Mouse (Mus musculus) kidney, postnatal 10 days (tissue): ENCODE data around the gene Ugt1a2.
"Not testable (repeated sequence)": the region's sequence is repeated elsewhere in the genome, so short reads cannot be mapped to it uniquely, and the experiment has no call there.

ENCODE experiments used
- DNase-seq: peaks from one replicate; pipeline ENCODE4 v3.0.0; 2021; ENCODE audit warnings: mixed read lengths

Ugt1a2 gene

DNA sequence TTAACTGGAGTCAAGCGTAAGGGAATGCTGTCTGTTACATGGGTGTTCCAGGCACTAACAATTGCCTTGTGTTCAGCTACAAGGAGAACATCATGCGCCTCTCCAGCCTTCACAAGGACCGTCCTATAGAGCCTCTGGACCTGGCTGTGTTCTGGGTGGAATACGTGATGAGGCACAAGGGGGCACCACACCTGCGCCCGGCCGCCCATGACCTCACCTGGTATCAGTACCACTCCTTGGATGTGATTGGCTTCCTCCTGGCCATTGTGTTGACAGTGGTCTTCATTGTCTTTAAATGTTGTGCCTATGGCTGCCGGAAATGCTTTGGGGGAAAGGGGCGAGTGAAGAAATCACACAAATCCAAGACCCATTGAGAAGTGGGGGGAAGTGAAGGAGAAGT, 17.6 kb downstream of the Ugt1a2 start:
- peak; percentile 19 for DNase-seq

DNA sequence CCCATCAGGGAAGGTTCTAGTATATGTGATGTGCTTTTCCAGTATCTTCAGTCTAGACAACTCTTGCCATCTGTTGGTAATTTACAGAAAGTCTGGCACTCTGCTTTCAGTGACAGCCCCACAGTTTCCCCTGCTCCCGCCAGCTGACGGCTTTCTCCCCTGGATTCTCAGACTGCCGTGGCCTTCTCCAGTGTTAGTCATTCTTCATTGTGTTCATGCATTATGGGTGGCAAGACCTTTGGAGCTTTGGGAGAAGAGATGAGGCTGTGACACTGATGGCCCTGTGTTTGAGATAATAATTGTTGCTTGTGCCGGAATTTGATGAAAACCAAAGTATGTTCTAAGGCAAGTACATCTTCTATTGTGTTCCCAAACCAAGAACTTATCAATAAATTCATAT, 18.2 kb downstream of the Ugt1a2 start:
- no peak for DNase-seq

DNA sequence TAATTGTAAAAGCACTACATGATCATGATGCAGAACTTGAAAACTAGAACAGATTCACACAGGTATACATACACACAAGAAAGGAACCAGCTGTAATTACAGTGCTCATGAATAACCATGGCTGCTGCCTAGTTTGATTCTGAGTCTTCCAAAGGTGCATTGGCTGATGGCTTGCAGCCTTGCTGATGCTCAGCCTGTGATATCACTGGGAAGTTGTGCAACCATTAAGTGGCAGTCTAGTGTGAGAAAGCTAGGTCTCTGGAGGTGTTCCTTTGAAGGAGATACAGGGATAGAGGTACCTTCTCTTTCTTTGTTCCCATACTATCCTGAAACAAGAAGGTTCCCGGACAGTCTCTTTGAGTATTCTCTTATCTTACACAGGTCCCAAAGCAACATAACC, 18.7 kb downstream of the Ugt1a2 start:
- no peak for DNase-seq

DNA sequence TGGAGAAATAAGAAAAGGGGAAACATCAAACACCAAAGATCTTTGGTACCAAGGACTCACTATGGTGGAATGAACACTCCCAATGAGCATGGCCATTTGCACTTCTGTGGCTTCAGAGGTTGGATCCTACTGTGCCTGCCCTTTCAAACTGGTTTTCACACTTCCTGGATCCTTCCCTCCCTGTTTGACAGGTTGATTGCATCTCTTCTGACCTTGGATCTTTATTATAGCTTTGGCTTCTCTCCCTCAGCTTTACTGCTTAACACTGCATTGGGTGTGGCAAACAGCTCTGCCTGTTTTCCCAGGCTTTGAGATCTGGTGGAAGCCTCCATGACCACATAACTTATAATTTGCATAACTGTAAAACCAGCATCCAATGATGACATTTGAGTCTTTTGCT, 19.9 kb downstream of the Ugt1a2 start:
- no peak for DNase-seq

DNA sequence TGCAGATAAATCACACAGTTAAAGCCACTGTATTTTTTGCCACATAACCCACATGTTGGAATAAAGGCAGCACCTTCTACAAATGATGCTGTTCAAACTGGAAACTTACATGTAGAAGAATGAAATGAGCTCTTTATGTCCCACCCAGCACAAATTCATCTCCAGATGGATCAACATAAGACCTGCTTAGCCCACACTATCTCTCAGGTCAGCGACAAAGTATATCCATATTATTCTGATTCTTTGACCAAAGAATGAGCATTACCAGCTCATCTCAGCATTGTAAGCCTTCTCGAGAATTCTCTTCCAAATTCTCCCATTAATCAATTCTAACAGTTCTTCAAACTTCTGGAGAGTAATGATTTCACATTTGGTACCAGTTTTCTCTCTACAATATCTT, 21.8 kb downstream of the Ugt1a2 start:
- DNase-seq, result no peak

DNA sequence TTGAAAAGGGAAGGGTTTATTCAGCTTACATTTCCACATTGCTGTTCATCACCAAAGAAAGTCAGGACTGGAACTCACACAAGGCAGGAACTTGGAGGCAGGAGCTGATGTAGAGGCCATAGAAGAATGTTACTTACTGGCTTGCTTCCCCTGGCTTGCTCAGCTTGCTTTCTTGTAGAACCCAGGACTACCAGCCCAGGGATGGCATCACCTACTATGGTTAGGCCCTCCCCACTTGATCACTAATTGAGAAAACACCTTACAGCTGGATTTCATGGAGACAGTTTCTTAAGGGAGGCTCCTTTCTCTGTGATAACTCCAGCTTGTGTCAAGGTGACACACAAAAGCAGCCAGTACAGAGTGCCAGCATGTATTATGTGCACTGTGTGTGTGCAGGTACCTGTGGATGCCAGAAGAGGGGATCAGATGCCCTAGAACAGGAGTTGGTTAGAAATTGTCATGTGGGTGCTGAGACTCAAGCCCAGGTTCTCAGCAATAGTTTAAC, 22.7 kb downstream of the Ugt1a2 start:
- not testable (repeated sequence) for DNase-seq

DNA sequence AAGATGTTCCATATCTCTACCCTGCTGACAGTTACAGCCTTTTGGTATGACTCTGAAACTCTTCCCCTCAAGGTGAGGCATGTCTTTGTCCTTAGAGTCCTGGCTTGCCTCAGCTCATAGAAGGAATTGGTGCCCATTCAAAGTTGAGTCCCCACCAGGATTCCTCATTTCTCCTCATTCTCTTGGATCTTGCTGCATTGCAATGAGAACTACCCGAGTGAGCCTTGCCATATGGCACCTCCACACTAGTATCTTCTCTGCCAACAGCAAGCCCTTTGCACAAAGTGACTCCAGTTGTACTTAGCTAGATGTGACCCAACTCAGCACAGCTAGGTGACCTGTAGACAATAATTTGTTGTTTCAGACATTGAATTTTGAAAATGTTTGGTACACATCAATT, 23.2 kb downstream of the Ugt1a2 start:
- peak; percentile 11 for DNase-seq

DNA sequence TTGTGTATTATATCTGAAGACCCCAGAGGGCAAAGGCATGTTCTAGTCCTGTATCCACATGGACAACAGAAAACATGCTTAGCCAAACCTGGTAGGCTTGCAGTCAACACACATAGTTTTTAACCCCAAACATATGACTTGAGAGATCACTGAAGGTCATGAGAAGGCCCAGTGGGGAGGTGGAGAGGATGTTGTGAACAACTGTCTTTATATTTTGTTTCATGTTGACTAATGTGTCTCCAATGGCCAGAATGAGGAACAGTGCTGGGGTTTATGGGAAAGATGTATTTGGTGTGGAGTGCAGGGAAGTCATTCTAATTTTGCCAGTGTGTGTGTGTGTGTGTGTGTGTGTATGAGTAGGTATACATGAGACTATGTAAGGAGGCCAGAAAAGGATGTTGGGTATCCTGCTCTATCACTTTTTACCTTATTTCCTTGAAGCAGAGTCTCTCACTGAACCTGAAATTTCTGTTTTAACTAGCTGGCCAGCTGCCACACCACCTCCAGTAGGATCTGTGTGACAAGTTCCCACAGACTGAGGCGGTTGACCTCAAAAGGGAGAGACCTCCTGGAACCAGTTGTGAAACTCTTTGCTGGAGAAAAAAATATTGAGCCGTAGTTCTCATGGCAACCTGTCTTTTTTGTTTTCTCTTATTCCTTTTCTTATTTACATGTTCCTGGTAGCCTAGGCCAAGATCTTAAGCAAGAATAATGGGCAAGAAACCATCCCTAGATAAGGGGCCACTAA, 23.8 kb downstream of the Ugt1a2 start:
- peak; percentile 36 for DNase-seq

DNA sequence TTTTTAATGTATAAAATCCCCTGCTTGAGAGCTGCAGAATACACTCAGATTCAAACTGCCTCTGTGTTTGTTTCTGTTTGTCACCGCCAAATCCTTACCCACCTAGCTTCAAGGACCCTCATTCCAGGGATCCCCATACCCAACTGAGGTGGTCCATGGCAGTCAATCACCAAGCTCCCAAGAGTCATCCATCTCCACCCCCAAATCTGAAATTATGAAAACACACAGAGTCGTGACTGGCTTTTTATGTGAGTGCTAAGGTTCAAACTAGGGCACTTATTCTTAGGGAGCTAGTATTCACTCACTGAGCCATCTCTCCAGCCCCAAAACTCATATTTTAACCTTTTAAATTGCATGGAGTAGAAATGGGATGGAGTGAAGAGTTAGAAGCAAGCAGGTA, 24.9 kb downstream of the Ugt1a2 start:
- not testable (repeated sequence) for DNase-seq

DNA sequence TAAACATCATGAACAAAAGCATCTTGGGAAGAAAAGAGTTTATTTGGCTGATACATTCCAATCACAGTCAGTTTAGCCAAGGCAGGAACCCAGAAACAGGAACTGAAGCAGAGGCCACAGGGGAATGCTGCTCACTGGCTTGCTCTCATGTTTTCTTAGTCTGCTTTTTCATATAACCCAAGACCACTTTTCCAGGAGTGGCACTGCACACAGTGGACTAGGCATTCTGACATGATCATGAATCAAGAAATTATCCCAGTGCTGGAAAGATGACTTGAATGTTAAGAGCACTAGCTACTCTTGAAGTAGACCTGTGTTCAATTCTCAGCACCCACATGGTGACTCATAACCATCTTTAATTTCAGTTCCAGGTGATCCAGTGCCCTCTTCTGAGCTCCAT, 25.3 kb downstream of the Ugt1a2 start:
- DNase-seq, result peak; percentile 6

DNA sequence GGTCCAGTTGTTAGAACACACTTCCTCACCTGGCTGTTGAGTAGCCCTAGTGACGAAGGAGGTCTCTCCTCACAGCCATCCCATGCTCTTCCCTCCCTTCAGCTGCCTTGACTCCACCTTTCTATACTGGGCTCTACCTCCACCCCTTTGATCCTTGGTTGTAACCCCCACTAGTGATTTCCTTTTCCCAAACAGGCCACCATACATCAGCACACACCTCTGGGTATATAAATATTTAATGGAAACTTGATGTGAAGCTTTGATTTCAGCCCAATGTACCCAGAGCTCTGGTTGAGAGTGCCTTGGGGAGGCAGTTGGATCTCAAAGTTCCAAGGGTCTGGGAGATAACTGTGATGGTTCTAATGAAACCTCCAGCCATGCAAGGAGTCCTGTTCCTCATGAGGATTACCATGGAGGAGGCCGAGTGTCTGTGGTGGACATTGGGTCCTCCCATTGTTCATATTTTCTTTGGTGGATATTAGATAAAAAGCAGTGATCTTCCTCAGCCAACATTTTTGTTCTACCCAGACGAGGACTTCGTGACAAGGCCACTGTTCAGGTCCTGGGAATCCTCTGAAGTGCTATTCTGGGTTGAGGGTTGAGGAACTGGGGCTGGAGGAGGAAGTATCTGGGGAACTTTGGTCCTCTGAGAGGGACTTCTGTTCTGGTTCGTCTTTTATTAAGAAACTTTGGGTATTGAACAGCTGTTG, 26.4 kb downstream of the Ugt1a2 start, which contains the start of gene Mroh2a:
Mroh2a (plus strand) TSS at position 317 of the 710 bp plus-strand sequence.
- peak; percentile 7 for DNase-seq

DNA sequence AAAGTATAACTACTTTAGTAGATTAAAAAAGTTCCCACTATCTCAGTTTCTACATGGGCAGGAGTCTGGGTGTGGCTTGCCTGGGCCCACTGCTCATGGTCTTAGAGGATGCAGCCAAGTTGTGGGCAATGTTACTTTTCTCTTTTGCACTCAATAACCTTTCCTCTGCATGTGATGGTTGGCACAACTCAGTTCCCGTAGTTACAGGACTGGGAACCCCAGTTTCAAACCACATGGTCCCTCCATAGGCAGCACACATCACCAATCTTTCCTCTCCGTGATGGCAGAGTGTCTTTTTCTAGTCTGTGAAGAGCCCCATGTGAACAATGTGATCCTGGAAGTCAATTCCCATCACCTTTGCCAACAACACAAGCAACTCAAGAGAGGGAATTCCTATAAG, 27.1 kb downstream of the Ugt1a2 start:
- DNase-seq, result peak; percentile 5

DNA sequence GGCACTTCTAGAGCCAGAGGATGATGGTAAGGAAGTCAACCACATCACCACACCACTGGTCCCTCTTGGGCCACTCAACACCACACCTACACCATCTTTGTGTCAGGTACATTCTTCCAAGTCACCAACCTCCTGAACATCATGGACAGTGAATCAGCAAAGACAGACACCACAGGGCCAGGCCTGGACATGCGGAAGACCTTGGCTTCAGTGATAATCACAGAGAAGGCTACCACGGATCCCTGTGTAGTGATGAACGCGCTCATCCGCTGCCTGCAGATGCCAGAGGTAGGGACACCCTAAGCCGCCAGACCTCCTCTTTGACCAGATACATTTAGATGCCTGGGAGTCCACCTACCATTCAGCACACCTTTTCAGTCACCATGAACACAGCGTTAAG, 27.7 kb downstream of the Ugt1a2 start:
- peak; percentile 12 for DNase-seq

DNA sequence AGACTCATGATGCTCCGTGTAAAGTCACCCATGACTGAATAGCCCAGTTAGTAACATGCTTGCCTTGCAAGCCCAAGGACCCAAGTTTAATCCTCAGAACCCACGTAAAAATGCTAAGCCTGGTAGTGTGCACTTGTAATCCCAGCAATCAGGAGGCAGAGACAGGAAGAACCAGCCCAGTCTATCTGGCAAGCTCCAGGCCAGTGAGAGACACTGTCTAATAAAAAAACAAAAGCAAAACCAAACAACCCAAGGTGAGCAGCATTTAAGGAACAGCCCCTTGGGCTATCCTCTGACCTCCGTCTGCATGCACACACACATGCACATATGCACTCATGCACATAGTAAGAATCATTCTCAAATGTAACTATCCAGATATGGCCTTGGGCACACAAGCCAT, 29.2 kb downstream of the Ugt1a2 start:
- DNase-seq, result no peak

DNA sequence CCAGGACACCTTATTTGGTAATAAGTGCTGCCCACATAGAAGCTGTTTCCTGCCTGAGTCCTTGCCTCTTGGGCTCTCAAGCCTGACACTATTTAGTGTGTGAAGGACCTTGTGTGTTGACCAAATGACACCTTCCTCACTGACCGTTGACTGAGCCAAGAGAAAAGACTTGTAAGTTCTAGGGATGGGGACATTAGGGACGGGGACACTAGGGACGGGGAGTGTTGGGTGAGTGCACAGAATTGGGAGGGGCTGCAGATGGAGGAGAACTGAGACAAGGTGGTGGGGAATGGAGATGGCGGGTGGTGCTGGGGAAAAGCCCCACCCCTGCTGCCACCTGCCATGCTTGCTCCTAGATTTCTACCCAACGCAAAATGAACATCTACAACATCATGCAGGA, 29.6 kb downstream of the Ugt1a2 start:
- DNase-seq, result peak; percentile 15

DNA sequence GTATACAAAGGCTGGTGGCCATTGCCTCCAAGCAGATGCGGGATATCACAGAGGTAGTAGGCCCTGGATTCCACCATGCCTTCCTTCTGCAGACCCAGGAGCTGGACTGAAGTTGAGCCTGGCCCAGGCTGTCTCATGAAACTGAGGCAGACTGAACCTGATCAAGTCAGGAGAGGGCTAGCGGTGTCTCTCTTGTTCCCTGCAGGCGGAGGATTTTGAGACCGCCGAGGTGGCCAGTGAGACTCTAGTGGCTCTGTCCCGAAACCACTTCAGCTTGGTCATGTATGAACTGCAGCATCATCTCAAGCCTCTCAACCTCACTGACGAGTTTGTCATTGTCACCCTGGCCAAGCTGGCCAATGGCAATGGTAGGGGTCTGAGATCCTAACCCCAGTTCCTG, 30.0 kb downstream of the Ugt1a2 start:
- DNase-seq, result peak; percentile 11

DNA sequence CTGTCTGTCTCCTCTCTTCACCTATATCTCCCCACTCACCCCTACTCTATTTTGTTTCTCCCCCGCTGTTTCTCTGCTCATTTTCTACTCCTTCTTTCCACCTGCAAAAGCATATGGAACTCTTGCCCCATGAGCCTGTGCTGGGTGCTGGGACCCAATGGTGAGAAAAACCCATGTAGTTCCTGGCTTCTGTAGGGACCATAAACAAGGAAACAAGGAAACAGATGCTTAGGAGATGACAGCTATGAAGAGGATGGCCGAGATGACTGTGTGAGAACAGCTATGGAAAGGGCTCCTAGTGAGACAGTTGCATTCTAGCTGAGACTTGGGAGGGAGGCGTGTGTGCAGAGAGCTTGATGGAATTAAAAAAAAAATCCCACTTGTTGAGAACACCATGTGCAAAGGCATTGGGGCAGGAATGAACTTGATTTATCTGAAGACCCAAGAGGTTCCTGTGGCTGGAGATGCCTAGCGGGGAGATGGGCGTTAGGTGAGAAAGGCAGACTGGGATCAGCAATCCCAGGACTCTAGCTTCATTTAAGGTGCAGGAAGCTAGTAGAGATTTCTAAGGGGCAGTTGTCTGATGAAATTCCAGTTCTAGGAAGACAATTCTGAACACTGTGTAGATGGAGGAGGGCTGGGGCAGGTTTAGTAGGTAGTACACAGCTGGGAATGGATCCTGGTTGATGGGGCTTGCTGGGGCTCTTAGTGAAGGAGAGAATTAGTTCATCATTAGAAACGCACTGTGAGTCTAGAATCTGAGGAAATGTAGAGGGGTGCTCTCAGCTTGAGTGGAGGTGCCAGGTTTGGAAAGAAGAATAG, 30.8 kb downstream of the Ugt1a2 start:
- DNase-seq, result peak; percentile 5

DNA sequence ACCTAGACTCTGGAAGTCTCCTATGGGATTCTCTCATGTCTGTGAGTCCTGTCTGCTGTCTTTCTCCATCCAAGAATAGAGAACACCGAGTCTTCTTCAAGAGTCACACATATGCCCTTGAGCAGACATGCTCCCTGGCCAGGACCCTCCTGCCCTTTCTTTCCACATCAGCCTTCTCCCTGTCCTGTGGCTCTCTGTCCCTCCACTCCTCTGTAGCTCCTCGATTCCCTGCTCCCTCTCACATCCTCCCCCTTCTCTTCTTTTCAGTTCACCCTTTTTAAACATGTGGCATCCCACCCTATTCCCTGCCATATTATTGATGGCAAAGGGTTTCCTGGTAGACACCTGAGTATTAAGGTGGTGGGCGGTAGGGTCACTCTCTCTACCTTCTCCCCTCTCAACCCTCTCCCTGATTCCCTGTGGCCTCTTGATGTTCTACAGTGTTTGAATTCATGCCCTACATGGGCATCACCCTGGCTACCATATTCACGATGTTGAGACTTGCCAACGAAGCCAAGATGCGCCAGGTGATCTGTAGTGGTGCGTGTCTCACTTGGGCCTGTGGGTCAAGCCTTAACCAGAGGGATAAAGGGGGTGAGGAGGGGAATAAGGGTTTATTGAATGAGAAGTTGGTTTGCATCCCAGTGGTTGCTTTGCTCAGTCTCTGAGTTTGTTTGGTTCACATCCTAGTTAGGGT, 31.6 kb downstream of the Ugt1a2 start:
- peak; percentile 7 for DNase-seq

DNA sequence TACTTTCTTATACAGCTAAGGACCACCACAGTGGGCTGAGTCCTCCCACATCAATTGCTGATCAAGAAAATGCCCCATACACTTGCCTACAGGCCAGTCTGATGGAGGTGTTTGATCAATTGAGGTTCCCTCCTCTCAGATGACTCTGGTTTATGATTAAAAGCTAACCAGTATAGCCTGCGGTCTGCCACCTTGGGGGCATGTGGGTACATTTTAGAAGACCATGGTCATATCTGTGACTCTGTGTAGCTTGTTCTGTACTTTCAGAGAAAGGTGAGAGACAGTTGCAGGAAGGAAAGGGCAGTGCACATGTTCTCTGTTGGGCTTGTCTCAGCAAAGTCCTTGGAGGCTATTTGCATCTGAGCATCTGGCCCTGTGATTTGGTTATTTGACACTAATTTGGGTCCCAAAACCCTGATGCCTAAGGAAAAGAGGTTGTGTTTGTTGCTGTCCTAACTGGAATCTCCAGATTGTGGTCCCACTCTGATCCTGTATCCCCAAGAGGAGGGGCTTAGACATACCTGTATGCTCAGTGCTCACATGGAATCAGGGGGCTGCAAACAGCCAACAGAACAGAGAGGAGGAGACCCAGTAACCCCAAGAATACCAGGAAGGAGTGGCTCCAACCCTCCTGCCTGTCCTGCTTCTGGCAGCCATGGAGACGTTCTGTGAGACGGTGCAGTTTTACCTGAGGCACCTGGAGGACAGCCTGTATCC, 32.4 kb downstream of the Ugt1a2 start:
- no peak for DNase-seq

DNA sequence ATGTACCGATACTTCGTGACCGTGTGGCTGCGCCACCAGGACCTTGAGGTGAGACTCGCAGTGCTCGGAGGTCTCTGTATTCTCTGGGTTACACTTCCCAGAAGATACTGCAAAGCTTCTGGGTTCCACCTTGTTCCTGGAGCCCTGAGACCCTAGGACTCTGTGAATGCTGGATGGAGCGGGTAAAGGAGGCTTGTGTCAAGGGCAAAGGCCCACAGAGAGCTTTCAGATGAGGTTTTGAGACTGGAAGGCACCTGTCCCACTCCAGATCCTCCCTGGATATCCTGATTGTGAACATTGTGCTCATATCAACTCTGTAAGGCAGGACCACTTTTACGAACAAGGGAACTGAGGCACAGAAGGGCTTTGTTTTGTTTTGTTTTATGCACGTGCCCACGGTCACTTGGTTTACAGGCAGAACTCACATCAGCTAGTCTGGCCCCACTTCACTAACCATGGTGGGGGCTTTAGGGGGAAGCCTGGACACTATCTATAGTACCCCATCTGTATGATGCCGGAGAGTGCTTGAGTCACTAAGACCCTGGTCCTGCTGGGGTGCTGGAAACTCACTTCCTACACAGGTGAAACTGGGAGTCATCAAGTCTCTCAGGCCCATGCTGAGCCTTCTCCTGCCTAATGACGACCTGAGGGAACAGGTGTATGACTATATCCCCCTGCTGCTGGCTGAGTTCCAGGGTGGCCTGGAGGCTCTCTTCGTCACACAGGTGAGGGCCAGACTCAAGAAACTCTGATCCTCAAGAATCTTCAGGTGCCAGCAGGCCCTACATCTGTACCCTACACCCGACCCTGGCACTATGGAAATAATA, 33.2 kb downstream of the Ugt1a2 start:
- DNase-seq, result peak; percentile 54

DNA sequence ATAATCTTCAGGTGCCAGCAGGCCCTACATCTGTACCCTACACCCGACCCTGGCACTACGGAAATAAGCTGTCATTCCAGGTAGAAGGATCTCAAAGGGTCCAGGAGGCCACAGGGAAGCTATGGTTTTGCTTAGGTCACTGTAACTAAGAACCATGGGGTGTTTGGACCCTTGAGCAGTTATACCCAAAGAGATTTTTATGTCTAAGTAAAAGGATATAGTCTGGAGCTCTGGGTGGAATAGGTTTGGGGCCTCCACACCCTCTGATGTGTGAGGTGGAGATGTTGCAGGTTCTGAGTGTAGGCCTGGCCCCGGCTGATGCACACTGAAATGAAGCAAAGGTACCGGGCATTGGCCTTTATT, 33.8 kb downstream of the Ugt1a2 start:
- DNase-seq, result no peak
